Mouse (Mus musculus) testis, adult 2 months (tissue): ENCODE results near the gene Rubcnl. TPM values are rescaled to one million over a fixed set of nuclear protein-coding genes. Genes with fewer than 3 reads are reported as not detected.

Source experiments
- H3K27ac ChIP-seq: fragments of 200-500 bp; 2 replicates; pipeline ENCODE4 v1.5.1; 2012; ENCODE audit warnings: low read depth, low read length; ENCODE audit not compliant: control insufficient read depth, insufficient read depth
- H3K27me3 ChIP-seq: fragments of 200-500 bp; 2 replicates; pipeline ENCODE4 v1.6.1; 2012; ENCODE audit warnings: mild to moderate bottlenecking, low read length, moderate library complexity; ENCODE audit not compliant: control insufficient read depth, insufficient read depth
- H3K36me3 ChIP-seq: fragments of 200-500 bp; 2 replicates; pipeline ENCODE4 v1.6.1; 2012; ENCODE audit warnings: mild to moderate bottlenecking, low read length; ENCODE audit not compliant: control insufficient read depth, insufficient read depth
- H3K4me1 ChIP-seq: fragments of 200-500 bp; 2 replicates; pipeline ENCODE4 v1.6.1; 2012; ENCODE audit warnings: low read length; ENCODE audit not compliant: control insufficient read depth, insufficient read depth
- H3K4me3 ChIP-seq: fragments of 200-500 bp; 2 replicates; pipeline ENCODE4 v1.5.1; 2012; ENCODE audit warnings: low read depth, mild to moderate bottlenecking, low read length, moderate library complexity, mixed read lengths; ENCODE audit not compliant: control insufficient read depth
- CTCF ChIP-seq: fragments of 200-500 bp; IDR thresholded peaks from 2 replicates; pipeline ENCODE4 v1.5.1; 2012; ENCODE audit warnings: low read depth, mild to moderate bottlenecking, inconsistent platforms, low read length, moderate library complexity; ENCODE audit not compliant: control insufficient read depth, insufficient read depth, insufficient replicate concordance
- POLR2A ChIP-seq: fragments of 200-500 bp; IDR thresholded peaks from 2 replicates; pipeline ENCODE4 v1.6.1; 2012; ENCODE audit warnings: low read depth, mild to moderate bottlenecking, inconsistent platforms, low read length, moderate library complexity; ENCODE audit not compliant: control insufficient read depth
- polyA plus RNA-seq: library from polyadenylated mRNA; depleted of rRNA; stranded (reverse); fragments of >200 nt; gene quantifications from 2 replicates; pipeline ENCODE4 v1.2.3, GENCODE M21; 2012; rRNA removed

The Rubcnl gene
- 1.0 and 1.1 TPM in 2 replicates for polyA plus RNA-seq

DNA sequence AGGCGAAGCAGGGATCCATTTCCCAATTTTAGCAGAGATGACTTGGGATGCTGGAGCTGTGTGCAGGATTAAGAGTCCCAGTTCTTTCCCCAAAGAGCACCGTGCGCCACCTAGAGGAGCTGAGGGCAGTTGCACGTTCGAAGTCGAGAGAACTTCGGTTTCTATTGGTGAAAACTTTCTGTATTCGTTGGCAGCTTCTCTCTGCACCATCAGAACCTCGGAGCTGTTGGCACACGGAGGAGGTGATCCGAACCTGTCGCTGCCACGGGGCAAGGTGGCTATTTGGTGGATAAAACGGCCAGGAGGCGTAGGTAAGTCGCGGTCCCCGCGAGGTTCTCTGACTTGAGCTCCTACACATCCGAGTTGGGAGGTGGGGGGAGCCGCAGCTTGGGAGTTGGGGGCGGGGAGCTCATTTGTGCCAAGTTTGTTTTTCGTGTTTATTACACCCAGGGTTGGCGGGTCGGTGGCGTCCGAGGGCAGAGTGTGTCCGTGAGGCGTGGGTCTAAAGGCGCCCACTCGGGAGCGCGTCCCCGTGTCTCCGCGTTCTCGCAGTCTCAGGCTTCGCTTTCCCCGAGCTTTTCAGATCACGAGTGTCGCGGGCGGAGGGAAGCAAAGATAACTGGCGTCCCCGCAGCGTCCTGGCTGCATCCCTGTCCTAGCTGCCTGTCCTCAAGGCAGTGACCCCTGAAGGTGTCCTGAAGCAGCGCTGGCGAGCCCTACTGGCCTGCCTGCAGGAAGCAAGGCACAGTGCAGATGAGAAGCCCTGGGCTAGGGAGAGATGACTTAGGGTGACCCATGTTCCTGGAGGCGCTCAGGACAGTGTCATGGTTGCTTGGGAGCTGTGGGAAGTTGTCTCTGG lies at the start of gene Rubcnl:
Gene Rubcnl (plus strand): TSS at position 172 of the 859 bp plus-strand sequence.
- TF ChIP-seq POLR2A = no peak; the same call in 1 of the 2 replicates
- TF ChIP-seq CTCF = peak; percentile 89; the same call in 1 of the 2 replicates
- no peaks in the 10 kb centered on the region for H3K27me3 ChIP-seq
- peak within 1 kb of the TSS; percentile 86 for H3K4me3 ChIP-seq
- peaks cover 6% of the 10 kb centered on the region; the same call in 1 of the 2 replicates for H3K4me1 ChIP-seq
- no peaks in the 10 kb centered on the region for H3K36me3 ChIP-seq
- peak within 1 kb of the TSS; percentile 47 for H3K27ac ChIP-seq

DNA sequence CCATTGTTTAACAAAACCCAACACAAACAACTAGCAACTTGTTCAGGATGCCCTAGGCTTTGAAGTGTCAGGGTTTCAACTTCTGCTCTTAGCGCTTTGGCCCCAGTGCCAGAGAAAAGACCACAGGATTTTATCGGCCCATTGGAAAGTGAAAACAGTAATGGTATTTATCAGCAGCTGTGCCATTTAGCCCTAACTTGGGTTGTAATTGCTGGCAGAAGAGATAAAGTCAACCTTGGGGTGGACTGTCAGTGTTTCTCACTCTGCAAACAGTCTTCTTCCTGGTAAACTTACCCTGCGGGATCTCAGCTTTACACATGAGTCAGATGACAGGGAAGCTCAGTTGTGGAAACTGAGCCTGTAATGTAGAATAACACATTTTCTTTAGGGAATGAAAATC lies 43.6 kb upstream of the Rubcnl start:
- no peaks in the 10 kb centered on the region for H3K27me3 ChIP-seq
- no peak for TF ChIP-seq CTCF
- no peak for TF ChIP-seq POLR2A
- H3K36me3 ChIP-seq = no peaks in the 10 kb centered on the region
- no peak overlapping the region for H3K4me3 ChIP-seq
- peaks cover 2% of the 10 kb centered on the region for H3K4me1 ChIP-seq
- no peak overlapping the region for H3K27ac ChIP-seq

DNA sequence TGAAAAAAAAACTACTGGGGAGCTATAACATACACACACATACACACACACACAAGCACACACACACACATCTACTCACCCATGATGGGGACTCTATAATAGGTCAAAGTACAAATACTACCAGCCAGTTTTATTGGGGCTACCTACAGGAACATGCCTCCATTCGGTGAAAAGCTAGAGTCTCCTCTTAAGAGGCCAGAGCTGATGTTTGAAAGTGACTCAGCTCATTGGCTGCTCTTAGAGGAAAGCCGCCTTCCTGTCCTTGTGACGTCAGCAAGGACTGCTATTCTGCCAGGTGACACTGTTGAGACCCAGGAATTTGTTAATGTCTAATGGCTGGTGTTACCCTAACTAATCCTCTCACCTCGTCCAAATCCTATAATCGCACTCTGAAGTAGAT lies 43.1 kb upstream of the Rubcnl start:
- TF ChIP-seq POLR2A = no peak
- TF ChIP-seq CTCF = no peak
- Histone ChIP-seq H3K4me1 (peaks cover 2% of the 10 kb centered on the region), H3K27me3 (no peaks in the 10 kb centered on the region), H3K4me3 (no peak overlapping the region), H3K27ac (no peak overlapping the region), H3K36me3 (no peaks in the 10 kb centered on the region)

DNA sequence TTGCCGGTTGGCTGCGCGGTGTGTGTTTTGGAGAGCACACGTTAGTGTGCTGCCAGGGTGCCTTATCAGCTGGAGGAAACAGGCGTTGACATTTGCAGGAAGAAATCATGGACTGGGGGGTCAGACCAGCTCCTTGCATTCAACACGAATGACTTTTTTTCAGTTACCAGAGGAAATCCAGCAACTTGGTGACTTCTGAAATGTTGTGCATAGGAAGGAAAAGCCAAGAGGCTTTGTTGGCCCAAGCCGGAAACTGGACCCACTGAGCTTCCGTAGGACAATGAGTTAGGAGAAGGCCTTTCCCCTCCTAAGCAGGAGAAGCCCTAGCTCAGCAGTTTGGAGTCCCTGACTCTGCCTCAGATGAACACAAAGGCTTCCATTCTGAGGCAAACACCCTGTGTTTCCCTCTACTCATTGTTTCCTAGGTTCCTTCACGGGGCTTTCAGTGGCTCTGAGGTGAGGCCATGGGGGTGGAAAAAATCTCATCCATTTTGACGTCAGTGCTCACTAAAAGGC lies 41.6 kb upstream of the Rubcnl start:
- no peaks in the 10 kb centered on the region for H3K27me3 ChIP-seq
- H3K36me3 ChIP-seq = no peaks in the 10 kb centered on the region
- TF ChIP-seq POLR2A (no peak), CTCF (no peak)
- H3K4me1 ChIP-seq = peaks cover 2% of the 10 kb centered on the region
- H3K4me3 ChIP-seq = no peak overlapping the region
- no peak overlapping the region for H3K27ac ChIP-seq

DNA sequence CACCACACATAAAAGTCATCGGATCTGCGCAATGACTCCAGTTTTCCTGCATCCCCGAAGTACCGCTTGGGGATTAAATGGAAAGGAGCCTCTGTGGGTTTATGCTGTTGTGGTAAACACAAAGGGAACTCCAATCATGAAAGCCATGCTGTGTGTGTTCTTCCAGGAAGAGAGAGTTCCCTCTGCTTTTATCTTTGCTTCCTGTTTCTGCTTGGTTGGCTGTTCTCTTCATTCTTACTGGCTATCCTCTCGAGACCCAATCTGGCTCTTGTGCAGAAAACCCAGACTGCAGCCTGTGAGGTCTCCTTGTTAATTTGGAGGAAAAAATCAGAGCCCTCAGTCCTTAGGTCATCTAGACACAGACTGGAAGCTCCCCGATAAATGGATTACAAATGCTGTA lies 38.9 kb upstream of the Rubcnl start:
- TF ChIP-seq CTCF (no peak), POLR2A (no peak)
- Histone ChIP-seq H3K4me1 (peaks cover 2% of the 10 kb centered on the region), H3K4me3 (no peak overlapping the region), H3K36me3 (no peaks in the 10 kb centered on the region), H3K27me3 (no peaks in the 10 kb centered on the region), H3K27ac (no peak overlapping the region)

DNA sequence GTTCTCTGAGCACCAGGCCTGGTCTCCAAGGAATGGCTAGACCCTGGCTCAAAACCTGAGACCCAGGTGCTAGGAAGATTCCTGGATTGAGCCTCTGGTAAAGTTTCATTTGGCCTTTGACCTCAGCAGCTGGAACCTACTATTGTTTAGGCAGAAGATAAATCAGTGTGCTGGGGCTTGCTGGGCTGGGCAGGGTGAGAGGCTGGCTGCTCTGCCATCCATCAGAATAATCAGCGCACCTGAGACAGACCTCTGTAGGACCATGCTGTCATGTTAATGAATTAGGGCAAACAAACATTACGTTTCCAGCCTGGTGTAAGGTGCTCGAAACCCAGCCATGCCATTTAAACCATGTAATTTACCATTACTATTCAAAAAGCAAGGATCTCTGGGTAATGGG lies 34.8 kb upstream of the Rubcnl start:
- Histone ChIP-seq H3K27me3 (no peaks in the 10 kb centered on the region), H3K4me1 (peaks cover 7% of the 10 kb centered on the region), H3K36me3 (no peaks in the 10 kb centered on the region), H3K27ac (no peak overlapping the region), H3K4me3 (no peak overlapping the region)
- TF ChIP-seq POLR2A (no peak), CTCF (no peak)

DNA sequence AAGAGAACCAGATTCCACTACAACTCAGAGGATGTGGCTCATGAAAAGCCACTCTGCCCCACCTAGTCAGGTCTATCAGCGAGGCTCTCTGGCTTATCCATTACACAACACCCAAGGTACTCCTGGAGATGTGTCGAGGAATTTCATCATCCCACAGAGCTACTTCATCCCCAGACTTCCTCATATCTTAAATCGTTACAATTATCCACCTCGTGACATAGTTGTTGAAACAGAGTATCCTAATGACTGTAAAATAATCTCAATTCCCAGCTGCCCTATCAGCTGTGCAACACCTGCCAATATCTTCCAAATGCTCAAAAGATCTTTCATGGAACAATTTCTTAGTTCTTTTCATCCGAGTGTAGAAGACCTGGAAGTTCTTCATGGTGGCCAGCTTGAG lies 32.7 kb upstream of the Rubcnl start:
- no peaks in the 10 kb centered on the region for H3K36me3 ChIP-seq
- TF ChIP-seq POLR2A (no peak), CTCF (no peak)
- H3K27me3 ChIP-seq = no peaks in the 10 kb centered on the region

More for the DNA sequence above, 32.7 kb upstream of the Rubcnl start:
- Histone ChIP-seq H3K4me1 (peaks cover 5% of the 10 kb centered on the region), H3K4me3 (no peak overlapping the region), H3K27ac (no peak overlapping the region)
